Mouse (Mus musculus): ENCODE results near the gene Prdx2. TPM values are rescaled to one million over a fixed set of nuclear protein-coding genes. Genes with fewer than 3 reads are reported as not detected.

Prdx2 gene
- polyA plus RNA-seq, 1 experiment = 351 TPM

- TF ChIP-seq POLR2A (IDR thresholded peaks at IDR 0.05; ENCODE audit: borderline replicate concordance, insufficient read depth, low read length) (peak; percentile 27; the same call in 1 of the 2 replicates), CTCF (IDR thresholded peaks at IDR 0.05; ENCODE audit: borderline replicate concordance, insufficient read depth, low read depth, low read length) (no peak)
- no peak overlapping the region for H3K27ac ChIP-seq (ENCODE audit: insufficient read depth, low read length)
- no peaks in the 10 kb centered on the region for H3K27me3 ChIP-seq (ENCODE audit: control insufficient read depth, insufficient read depth, low read length)
- peak; percentile 81 to 83 for DNase-seq
- peak overlapping the region; percentile 74 for H3K4me3 ChIP-seq (replicated peaks; ENCODE audit: insufficient read depth, low read depth, low read length)
- H3K4me1 ChIP-seq (ENCODE audit: control insufficient read depth, insufficient read depth, low read length) = peaks cover 6% of the 10 kb centered on the region; the same call in 1 of the 2 replicates
- 2% methylated on average over 26 of the region's 26 CpGs for whole genome bisulfite sequencing
Observed at GRCm38 (mm10) chr8:84944478-84945160, 24.8 kb upstream of the Prdx2 start.

GRCm38 (mm10) chr8:84945235-84945632, 24.2 kb upstream of the Prdx2 start:
- WGBS = 2% methylated on average over 11 of the region's 11 CpGs
- H3K4me1 ChIP-seq (ENCODE audit: control insufficient read depth, insufficient read depth, low read length) = peaks cover 6% of the 10 kb centered on the region; the same call in 1 of the 2 replicates
- no peaks in the 10 kb centered on the region for H3K27me3 ChIP-seq (ENCODE audit: control insufficient read depth, insufficient read depth, low read length)
- DNase-seq = peak; percentile 62 to 66
- TF ChIP-seq POLR2A (IDR thresholded peaks at IDR 0.05; ENCODE audit: borderline replicate concordance, insufficient read depth, low read length) = no peak
- peak; percentile 7; the same call in 1 of the 2 replicates for TF ChIP-seq CTCF (IDR thresholded peaks at IDR 0.05; ENCODE audit: borderline replicate concordance, insufficient read depth, low read depth, low read length)
- H3K27ac ChIP-seq (ENCODE audit: insufficient read depth, low read length) = no peak overlapping the region
- peak overlapping the region; percentile 74 for H3K4me3 ChIP-seq (replicated peaks; ENCODE audit: insufficient read depth, low read depth, low read length)

GRCm38 (mm10) chr8:84945633-84946527, 23.5 kb upstream of the Prdx2 start:
- 1% methylated on average over 60 of the region's 67 CpGs for WGBS
- peaks cover 6% of the 10 kb centered on the region; the same call in 1 of the 2 replicates for H3K4me1 ChIP-seq (ENCODE audit: control insufficient read depth, insufficient read depth, low read length)
- peak overlapping the region; percentile 74 for H3K4me3 ChIP-seq (replicated peaks; ENCODE audit: insufficient read depth, low read depth, low read length)
- peak; percentile 71 to 74 for DNase-seq
- no peaks in the 10 kb centered on the region for H3K27me3 ChIP-seq (ENCODE audit: control insufficient read depth, insufficient read depth, low read length)
- TF ChIP-seq POLR2A (IDR thresholded peaks at IDR 0.05; ENCODE audit: borderline replicate concordance, insufficient read depth, low read length) (no peak), CTCF (IDR thresholded peaks at IDR 0.05; ENCODE audit: borderline replicate concordance, insufficient read depth, low read depth, low read length) (peak; percentile 32; the same call in 1 of the 2 replicates)
- H3K27ac ChIP-seq (ENCODE audit: insufficient read depth, low read length) = no peak overlapping the region

GRCm38 (mm10) chr8:84946528-84947240, 22.7 kb upstream of the Prdx2 start, which contains the start of gene Rtbdn:
TSS of gene Rtbdn (plus strand) at chr8:84946991.
- no peak within 1 kb of the TSS; the same call in 1 of the 2 replicates for H3K27ac ChIP-seq (ENCODE audit: insufficient read depth, low read length)
- peak; percentile 70 to 76 for DNase-seq
- H3K4me1 ChIP-seq (ENCODE audit: control insufficient read depth, insufficient read depth, low read length) = peaks cover 6% of the 10 kb centered on the region; the same call in 1 of the 2 replicates
- H3K27me3 ChIP-seq (ENCODE audit: control insufficient read depth, insufficient read depth, low read length) = no peaks in the 10 kb centered on the region
- H3K4me3 ChIP-seq (replicated peaks; ENCODE audit: insufficient read depth, low read depth, low read length) = peak within 1 kb of the TSS; percentile 74
- WGBS = 5% methylated on average over 17 of the region's 17 CpGs
- TF ChIP-seq POLR2A (IDR thresholded peaks at IDR 0.05; ENCODE audit: borderline replicate concordance, insufficient read depth, low read length) (no peak), CTCF (IDR thresholded peaks at IDR 0.05; ENCODE audit: borderline replicate concordance, insufficient read depth, low read depth, low read length) (peak; percentile 86)

- TF ChIP-seq POLR2A (IDR thresholded peaks at IDR 0.05; ENCODE audit: borderline replicate concordance, insufficient read depth, low read length) = no peak
- TF ChIP-seq CTCF (IDR thresholded peaks at IDR 0.05; ENCODE audit: borderline replicate concordance, insufficient read depth, low read depth, low read length) = no peak
- DNase-seq = no peak
- peaks cover 6% of the 10 kb centered on the region; the same call in 1 of the 2 replicates for H3K4me1 ChIP-seq (ENCODE audit: control insufficient read depth, insufficient read depth, low read length)
- WGBS = 25% methylated on average over 9 of the region's 9 CpGs
- no peaks in the 10 kb centered on the region for H3K27me3 ChIP-seq (ENCODE audit: control insufficient read depth, insufficient read depth, low read length)
- no peak overlapping the region for H3K27ac ChIP-seq (ENCODE audit: insufficient read depth, low read length)
- H3K4me3 ChIP-seq (replicated peaks; ENCODE audit: insufficient read depth, low read depth, low read length) = no peak overlapping the region
Observed at GRCm38 (mm10) chr8:84947241-84947545, 22.2 kb upstream of the Prdx2 start.

- no peak overlapping the region for H3K4me3 ChIP-seq (replicated peaks; ENCODE audit: insufficient read depth, low read depth, low read length)
- no peaks in the 10 kb centered on the region for H3K27me3 ChIP-seq (ENCODE audit: control insufficient read depth, insufficient read depth, low read length)
- peaks cover 6% of the 10 kb centered on the region; the same call in 1 of the 2 replicates for H3K4me1 ChIP-seq (ENCODE audit: control insufficient read depth, insufficient read depth, low read length)
- no peak for TF ChIP-seq POLR2A (IDR thresholded peaks at IDR 0.05; ENCODE audit: borderline replicate concordance, insufficient read depth, low read length)
- no peak for TF ChIP-seq CTCF (IDR thresholded peaks at IDR 0.05; ENCODE audit: borderline replicate concordance, insufficient read depth, low read depth, low read length)
- no peak overlapping the region for H3K27ac ChIP-seq (ENCODE audit: insufficient read depth, low read length)
- DNase-seq = no peak
- 25% methylated on average over 12 of the region's 12 CpGs for WGBS
Observed at GRCm38 (mm10) chr8:84949753-84950152, 19.6 kb upstream of the Prdx2 start.

GRCm38 (mm10) chr8:84952612-84953255, 16.7 kb upstream of the Prdx2 start:
- TF ChIP-seq CTCF (IDR thresholded peaks at IDR 0.05; ENCODE audit: borderline replicate concordance, insufficient read depth, low read depth, low read length) = no peak
- no peak for TF ChIP-seq POLR2A (IDR thresholded peaks at IDR 0.05; ENCODE audit: borderline replicate concordance, insufficient read depth, low read length)
- Histone ChIP-seq H3K4me1 (ENCODE audit: control insufficient read depth, insufficient read depth, low read length) (no peaks in the 10 kb centered on the region), H3K27me3 (ENCODE audit: control insufficient read depth, insufficient read depth, low read length) (no peaks in the 10 kb centered on the region), H3K4me3 (replicated peaks; ENCODE audit: insufficient read depth, low read depth, low read length) (no peak overlapping the region), H3K27ac (ENCODE audit: insufficient read depth, low read length) (no peak overlapping the region)
- 10% methylated on average over 18 of the region's 18 CpGs for WGBS
- DNase-seq = no peak
